Mouse (Mus musculus) embryo, embryonic 11 days (tissue): ENCODE data around the gene Ubash3b.

Experiments used
- DNase-seq: peaks from one replicate; pipeline ENCODE4 v3.0.0-alpha.2; 2015

Ubash3b gene

GRCm38 (mm10) chr9:41134907-41135306 lies 26.6 kb downstream of the Ubash3b start:
- DNase-seq, result no peak

DNA sequence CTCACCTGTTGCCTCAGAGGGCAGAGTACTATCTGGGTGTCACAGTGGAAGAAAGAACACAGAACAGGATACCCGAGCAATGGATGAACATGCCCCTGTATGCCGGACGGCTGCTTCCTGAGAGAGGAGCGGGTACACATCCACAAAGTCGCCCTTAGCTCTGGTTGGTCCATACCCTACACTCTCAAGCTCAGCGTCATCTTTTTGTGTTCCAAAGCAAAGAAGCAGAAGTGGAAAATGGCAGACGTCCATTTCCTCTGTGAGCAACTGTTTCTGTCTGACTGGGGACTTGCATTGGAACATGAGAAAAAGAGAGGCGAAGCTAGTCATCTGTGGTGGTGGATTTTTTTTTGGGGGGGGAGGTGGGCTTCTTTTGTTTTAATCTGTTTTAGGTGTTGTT lies 30.9 kb downstream of the Ubash3b start:
- no peak for DNase-seq

- no peak for DNase-seq
Measured at GRCm38 (mm10) chr9:41129802-41130480, 31.6 kb downstream of the Ubash3b start.

DNA sequence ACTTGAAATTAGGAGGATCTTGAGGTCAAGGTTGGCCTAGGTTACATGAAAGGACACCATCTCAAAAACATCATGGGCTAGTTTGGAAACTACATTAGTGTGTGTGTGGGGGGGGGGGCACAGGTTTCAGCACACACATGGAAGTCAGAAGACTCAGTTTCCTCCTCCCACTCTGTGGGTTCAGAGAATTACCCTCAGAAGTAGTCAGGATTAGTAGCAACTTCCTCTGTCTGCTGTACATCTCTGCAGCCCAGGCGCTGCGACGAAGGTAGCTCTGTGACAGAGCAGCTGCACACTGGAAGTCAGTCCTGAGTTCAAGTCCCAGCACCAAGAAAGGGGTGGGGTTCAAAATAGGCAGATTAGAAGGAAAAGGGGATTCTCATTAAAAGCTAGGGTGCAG lies 32.2 kb downstream of the Ubash3b start:
- DNase-seq, result no peak

- no peak for DNase-seq
Measured at GRCm38 (mm10) chr9:41126723-41127122, 34.8 kb downstream of the Ubash3b start.

- no peak for DNase-seq
Measured at GRCm38 (mm10) chr9:41124305-41124704, 37.2 kb downstream of the Ubash3b start.

DNA sequence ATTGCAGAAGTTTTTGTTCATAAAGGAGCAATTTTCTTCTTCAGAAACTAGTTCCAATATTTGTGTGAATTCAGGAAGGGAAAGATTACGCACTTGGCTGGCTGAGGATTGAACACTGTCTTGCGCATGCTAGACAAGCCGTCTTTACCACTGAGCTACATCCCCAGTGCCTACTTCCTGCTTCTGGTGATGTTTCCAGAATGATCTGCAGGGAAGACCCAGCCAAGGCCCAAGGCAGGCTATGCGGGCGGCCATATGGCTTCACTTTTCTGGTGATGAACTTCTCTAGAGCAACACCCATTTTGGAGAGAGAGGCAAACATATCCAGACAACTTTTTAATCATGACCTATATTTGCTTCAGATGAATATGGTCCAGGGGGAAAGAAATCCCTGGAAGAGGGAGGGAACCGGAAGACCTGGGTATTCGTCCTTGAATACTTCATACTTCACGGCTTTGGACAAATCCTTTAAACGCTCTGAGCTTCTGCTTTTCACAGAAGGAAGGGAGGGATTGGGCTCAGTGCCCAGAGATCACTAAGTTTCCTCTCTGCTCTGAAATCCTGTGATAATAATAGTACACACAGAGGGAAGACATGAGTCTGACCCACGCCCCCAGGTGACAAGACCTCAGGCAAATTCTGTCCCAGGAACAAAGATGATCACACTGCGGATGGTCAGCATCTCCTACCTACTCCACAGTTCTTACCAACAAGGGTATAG lies 38.9 kb downstream of the Ubash3b start:
- DNase-seq, result no peak

DNA sequence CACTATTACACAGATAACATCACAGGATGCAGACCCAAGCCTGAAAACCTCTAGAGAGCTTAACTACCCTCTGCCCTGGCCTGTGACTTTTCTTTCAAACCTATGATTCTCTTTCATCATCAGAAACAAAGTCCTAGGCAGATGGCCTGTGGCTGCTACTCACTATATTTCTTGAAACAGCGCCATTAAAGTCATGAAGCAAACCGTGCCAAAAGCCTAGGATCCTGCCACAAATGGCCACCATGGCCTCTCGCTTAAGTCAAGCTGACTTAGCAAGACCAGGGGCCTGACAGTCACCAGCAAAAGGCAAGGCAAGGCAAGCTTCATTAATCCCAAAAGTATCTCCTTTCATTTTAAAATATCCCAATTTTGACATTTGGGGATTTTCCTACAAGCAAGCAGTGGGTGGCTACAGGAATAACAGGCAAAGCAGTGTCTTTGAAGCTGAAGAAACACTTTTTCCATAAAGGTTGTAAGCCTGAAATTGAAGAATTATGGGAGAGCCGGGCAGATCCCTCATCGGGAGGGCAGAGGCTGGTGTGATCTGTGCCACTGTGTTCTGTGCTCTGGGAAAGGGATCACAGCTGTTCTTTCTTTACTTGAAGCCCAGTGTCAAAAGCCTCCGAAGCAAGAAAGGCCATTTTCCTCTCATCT lies 39.7 kb downstream of the Ubash3b start:
- DNase-seq, result no peak

DNA sequence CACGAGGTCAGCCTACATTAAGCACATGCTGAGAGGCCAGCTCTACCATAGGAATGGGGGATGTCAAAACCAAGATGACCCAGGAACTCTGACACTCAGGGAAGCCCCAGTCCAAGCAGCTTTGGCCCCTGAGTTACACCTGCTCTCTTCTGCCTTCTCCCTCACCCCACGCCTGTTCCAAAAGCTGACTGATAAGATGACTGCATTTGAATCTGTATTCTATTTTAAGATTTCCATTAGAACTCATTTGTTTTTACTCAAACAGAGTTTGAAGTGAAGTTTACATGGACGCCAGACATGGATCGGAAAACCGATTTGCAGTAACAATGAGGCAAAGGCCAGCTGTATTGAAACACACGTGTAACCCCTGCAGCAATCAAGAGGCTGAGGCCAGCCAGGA lies 41.5 kb downstream of the Ubash3b start:
- no peak for DNase-seq

GRCm38 (mm10) chr9:41118065-41118464 lies 43.4 kb downstream of the Ubash3b start:
- DNase-seq, result no peak

DNA sequence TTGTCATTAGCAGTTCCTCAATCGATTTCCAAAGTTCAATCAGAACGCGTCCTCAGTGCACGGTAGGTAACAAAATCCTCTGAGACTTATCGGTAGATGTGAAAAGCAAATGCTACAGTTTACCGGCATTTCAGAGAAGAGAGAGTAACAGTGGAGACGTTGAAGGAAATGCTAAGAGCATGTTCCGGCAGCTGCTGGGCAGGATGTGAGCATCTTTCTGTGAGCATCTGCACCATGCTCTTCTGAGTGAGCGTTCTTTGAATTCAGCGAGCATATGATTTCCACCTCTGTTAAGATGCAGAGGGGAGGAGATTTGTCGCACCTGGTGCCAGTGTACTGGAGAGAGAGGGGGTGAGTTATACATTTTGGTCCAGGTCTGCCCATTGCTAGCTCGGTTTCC lies 45.4 kb downstream of the Ubash3b start:
- no peak for DNase-seq

- no peak for DNase-seq
Measured at GRCm38 (mm10) chr9:41114367-41114766, 47.1 kb downstream of the Ubash3b start.

GRCm38 (mm10) chr9:41109749-41110148 lies 51.7 kb downstream of the Ubash3b start:
- DNase-seq, result no peak

DNA sequence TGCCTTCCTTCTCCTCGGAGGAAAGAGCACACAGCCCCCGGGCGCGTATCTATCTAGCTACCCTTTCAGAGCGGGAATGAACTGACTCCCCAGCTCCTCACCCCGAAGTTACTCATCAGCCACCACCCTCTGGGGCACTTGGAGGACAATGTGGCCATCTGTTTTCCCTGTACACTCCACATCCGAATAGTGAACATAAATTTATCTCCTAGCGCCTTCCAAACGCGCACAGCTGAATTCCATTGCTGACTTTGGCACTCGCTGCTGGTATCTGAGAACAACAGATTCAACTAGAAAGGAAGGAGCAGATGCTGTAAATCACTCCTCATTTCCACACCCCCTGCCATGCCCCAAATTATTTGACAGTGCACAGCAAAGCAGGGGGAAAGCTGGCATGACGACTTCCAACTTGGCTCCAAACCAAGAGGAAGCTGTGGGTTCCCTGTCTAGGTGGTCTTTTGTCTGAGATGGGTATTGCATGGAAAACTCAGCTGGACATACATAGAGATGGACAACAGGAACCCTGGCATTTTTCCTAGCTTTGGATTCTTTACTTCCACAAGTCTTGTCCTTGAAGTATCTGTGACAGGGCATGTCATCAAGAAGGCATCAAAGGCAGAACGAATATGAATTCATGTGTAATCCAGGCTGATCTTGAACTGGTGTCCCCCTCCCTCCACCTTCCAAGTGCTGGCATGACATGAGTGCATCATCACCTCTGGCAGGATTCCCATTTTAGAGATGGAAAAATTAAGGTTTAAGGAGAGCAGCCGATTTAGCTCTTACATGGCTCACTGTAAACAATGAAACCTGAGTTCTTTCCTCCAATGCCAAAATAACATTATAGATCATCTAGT lies 52.9 kb downstream of the Ubash3b start:
- peak; percentile 23 for DNase-seq

GRCm38 (mm10) chr9:41105201-41105643 lies 56.3 kb downstream of the Ubash3b start:
- no peak for DNase-seq

DNA sequence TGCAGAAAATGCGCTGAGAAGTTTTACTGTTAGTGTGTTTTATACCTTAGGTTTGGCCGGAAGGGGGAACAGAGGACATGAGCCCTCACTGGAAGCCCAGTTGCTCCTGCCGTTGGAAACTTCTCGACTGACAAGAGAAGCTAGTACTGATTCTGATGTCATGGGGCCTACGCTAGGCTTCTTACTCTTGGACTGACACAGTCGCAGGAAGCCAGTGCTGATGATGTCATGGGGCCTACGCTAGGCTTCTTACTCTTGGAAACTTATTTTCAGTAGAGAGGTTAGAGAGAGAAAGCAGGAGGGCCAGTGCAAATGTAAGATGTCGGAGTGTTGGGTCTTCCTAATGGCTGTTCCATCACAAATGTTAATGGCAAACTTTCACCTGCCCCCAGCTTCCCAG lies 57.8 kb downstream of the Ubash3b start:
- DNase-seq, result no peak

DNA sequence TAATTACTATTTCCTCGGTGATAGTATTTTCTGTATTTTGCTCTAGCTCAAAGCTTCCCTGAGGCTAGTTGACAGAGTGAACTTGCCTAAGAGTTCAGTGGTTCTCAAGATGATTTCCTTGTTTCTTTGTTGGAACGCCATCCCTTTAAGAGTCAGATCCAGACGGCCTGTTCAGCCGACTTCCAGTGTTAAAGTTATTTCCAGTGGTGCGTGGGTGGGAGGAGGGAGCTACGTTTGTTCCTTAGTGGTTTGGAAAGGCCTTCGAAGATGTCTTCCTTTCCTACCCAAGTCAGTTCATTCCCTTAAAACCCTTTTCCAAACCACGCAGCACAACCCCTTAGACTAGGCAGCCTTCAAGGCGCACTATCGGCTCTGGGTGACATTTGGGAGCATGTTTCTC lies 58.9 kb downstream of the Ubash3b start:
- no peak for DNase-seq

GRCm38 (mm10) chr9:41099897-41100296 lies 61.6 kb downstream of the Ubash3b start:
- DNase-seq, result no peak

GRCm38 (mm10) chr9:41099067-41099466 lies 62.4 kb downstream of the Ubash3b start:
- peak; percentile 29 for DNase-seq

GRCm38 (mm10) chr9:41098065-41098464 lies 63.4 kb downstream of the Ubash3b start:
- peak; percentile 26 for DNase-seq

DNA sequence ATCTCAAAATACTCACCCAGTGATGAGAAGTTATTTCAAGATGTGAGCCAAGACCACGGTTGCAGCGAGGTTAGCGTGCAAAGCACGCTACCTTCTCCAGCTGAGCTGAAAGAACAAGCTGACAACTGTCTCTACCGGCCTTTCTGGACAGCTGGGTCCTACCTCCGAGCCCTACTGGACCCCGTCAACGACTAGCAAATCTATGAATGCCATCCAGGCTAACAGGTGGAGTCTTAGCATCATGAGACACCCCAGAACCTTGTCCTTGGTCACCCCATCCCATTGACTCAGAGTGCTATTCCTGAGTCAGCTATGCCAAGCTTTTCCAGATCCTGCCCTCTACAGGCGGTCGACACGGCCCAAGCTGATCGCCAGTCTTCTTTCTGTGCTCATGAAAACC lies 69.5 kb downstream of the Ubash3b start:
- DNase-seq, result no peak

GRCm38 (mm10) chr9:41091187-41091586 lies 70.3 kb downstream of the Ubash3b start:
- no peak for DNase-seq

- no peak for DNase-seq
Measured at GRCm38 (mm10) chr9:41087831-41088383, 73.6 kb downstream of the Ubash3b start.
